Mouse (Mus musculus) frontal cortex, postnatal 14 days (tissue): ENCODE measurements at regions not wholly inside any gene's neighbourhood (a gene's known extent, or its start where the extent isn't known, plus 50 kb on each side); places are given as distances from the start of the nearest gene placed in this dataset.

Experiments used
- DNase-seq, 2 experiments: peaks; one replicate each; pipeline ENCODE4 v3.0.0; 2022; ENCODE audit warnings: low spot score in 2 of 2

GRCm38 (mm10) chrX:10984894-10985293 is 270.1 kb downstream of the Mid1ip1 start:
- no peak for DNase-seq

GRCm38 (mm10) chrX:10991871-10992210 is 277.0 kb downstream of the Mid1ip1 start:
- DNase-seq = peak in 1 of 2 experiments; percentile 10

DNA sequence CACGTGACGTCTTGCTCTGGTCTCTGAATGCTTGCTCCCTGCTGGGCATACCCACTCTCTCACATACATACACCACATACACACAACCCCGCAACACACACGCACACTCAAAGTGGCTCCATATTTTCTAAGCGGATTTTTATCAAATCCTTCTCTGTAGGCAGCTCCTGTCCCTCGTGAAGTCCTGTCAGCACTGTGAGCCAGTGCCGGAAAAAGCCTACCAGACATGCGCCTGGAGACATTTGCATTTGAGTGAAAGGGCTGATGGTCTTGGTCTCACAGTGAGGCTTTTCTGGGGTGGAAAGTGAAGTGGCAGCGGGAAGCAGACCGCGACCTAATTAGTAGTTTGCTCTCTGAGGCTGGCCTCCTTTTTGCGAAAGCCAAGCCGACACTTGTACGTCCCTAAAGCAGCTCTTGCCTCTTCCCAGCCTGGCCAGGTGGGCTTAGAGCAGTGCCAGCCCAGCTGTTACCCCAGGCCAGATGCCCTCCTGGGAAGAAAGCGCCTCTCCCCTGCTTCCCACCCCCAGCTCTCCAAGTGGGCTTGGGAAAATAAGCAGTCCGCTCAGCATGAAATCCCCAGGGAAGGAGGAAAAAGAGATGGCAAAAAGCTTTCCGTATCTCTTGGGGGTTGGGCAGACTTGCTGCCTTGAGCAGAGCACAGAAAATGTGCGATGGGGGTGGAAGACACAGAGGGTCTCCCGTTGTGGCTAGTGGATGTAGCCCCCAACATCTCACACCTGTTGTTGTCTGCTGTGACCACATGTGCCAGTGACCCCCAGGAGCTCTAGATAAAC is 277.6 kb downstream of the Mid1ip1 start:
- peak; percentile 26 to 51 for DNase-seq

DNA sequence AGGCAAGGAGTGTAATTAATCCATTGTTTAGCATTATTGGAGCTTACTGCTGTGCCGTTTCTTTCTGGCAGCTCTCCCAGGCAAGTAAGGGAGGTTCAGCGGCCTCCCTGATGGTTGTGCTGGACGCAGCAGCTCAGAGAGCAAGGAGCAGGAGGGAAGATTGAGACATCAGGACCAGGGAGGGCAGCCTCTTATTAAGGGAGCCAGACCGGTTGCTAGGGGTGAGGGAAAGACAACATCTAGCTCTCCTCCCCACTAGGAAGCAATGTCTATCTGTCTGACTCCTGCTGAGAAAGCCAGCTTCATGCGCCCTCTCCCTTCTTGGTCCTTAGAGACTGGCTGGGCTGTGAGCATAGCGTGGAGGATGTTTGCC is 278.2 kb downstream of the Mid1ip1 start:
- peak in 1 of 2 experiments; percentile 9 for DNase-seq

DNA sequence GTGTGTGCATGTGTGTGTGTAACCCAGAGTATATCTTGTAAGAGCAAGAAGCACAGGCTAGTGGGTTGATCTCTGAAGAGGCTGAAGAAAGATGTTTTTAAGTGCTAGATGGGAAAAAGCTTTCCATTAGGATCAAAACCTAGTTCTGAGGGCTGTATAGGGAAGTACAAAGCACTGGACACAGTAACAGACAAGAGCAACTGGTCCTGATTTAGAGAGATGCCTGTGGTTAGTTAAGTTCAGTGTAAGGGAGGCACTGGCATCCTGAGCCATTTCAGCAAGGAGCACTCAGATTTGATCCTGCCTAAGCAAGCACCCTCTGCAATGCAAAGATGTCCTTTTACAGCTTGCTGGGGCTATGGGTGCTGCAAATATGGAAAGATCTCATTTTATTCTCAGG is 280.1 kb downstream of the Mid1ip1 start:
- DNase-seq = no peak

- DNase-seq = no peak
These were observed 286.4 kb downstream of the Mid1ip1 start for GRCm38 (mm10) chrX:11001180-11001579.

DNA sequence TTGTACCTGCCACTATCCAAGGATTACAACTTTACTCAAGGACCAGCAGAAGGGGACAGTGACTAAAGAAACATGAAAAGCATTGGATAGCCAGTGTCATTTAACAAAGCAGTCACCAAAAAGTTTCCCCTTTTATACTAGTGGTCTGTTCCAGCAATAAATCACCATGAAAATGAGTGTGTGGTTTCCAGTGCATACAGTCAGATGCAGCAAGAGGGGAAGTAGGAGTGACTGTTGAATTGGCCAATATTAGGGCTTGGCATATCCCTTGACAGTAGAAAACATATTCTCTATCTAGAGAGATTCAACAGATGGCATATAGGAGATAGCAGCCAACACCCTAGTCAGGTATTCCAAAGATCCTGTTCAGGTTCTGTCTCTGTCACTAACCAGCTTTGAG is 259.8 kb upstream of the H2al1a start:
- no peak for DNase-seq

GRCm38 (mm10) chrX:11046769-11047168 is 252.3 kb upstream of the H2al1a start:
- DNase-seq = no peak

GRCm38 (mm10) chrX:11082171-11082570 is 216.9 kb upstream of the H2al1a start:
- no peak for DNase-seq

- no peak for DNase-seq
These were observed 216.2 kb upstream of the H2al1a start for GRCm38 (mm10) chrX:11082845-11083244.

DNA sequence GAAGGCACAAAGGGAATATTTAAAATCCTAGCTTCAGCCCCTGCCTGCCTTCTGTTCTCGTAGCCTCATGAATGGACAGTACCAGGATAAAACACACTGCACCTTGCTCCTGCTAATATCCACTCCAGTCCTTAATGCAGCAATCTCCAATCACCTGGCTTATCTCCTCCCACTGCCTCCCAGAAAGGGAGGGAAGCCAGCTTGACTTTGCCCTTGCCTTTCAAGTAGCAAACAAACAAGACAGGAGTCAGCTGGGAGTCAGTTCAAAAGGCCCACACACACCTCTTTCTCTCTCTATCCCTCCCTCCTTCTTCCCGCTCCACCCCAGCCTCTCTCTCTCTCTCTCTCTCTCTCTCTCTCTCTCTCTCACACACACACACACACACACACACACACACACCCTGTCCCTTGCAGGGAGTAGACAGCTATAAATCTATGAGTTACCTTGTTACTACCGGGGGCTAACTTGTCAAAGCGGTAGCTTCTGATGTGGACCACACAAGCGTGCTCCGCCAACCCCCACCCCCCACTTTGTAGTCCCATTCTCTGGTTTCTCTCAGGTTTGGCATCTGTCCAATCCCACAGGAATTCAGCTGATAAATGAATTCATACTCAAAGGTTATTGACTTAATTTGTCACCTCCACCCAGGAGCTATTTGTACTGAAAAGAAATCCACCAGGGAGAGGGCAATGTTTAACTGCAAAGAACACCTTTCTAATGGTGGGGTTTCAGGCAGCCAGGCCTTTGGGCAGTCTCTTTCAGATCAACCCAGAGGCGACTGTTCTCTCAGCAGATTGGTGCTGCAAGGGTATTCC is 212.6 kb upstream of the H2al1a start:
- DNase-seq = no peak

DNA sequence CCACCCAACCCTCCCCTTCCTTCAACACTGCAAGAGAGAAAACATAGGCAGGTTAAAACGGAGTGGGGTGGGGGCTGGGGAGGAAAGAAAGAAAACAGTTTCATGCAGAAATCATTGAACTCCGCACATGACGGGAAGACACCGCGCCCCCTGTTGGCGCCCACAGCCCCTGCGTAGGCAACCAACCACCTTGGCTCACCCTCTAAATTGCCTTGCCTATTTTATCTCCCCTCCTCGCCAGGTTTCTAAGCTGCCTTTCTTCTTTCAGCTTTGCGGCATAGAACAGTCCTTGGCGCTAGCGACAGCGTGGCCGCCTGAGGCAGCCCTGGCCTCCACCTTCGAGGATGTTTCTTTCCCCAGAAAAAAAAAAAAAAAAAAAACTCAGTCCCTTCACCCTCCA is 211.1 kb upstream of the H2al1a start:
- DNase-seq = peak in 1 of 2 experiments; percentile 38

DNA sequence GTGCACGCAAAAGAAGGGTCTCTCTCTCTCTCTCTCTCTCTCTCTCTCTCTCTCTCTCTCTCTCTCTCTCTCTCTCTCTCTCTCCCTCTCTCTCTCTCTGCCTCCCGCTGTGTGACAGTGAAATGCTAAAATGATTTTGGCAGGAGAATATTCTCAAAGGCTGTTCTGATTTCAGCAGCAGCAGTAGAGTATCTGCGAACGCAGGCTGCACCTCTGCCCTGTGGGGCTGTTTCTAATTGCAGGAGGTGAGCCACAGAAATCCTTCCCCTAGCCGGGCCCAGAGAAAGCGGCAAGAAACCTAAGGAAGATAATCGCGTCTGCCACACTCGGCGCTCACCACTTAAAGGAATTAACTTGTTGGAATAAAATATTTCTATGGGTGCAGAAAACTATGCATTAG is 210.6 kb upstream of the H2al1a start:
- DNase-seq = no peak

- DNase-seq = no peak
These were observed 208.6 kb upstream of the H2al1a start for GRCm38 (mm10) chrX:11090432-11090831.

DNA sequence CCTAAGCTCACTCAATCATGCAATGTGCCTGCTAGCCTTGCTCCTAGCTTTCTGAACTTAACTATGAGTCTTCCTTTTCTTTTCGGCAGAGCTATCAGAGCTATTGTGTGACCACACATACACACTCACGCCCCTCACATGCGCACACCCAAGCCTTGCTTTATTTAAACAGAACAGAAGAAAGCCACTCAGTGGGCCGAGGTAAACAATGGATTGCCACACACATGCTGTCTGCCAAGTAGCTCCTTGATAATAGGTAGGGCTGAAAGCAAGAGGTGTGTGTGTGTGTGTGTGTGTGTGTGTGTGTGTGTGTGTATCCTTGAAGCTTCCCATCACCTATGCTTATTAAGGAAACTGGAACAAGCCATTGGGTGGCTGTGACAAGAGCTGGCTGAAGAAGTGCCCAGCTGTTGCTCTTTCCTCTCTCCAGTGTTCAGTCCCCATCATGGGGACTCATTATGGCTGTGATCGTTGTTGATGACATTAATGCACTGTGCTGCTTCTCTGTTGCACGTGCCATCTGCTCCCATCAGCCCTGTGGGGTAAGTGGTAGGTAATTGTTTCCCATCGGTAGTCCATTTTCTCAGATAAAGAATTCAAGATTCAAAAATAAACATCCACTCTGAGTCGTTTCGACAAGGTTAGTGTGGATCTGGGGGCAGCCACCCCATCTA is 201.3 kb upstream of the H2al1a start:
- DNase-seq = no peak

DNA sequence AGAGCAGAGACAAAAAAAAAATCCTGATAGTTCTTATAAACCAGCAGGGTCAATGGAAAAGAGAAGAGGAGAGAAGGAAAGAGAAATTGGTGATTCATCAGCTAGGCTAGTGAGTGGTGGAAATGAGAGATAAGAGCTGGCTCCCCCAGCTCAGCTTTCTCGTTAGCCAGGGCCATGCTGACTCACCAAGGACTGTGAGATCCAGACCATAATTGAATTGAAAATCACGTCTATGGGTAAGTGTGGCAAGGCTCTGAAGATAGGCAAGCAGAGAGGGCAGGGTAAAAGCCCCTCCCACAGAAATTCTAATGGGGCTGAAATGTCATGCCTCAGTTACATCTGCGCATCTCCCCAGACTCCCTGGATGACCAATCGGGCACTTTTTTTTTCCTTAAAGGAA is 200.7 kb upstream of the H2al1a start:
- no peak for DNase-seq

GRCm38 (mm10) chrX:11099146-11100087 is 199.6 kb upstream of the H2al1a start:
- peak; percentile 20 to 25 for DNase-seq

- DNase-seq = no peak
These were observed 198.1 kb upstream of the H2al1a start for GRCm38 (mm10) chrX:11100935-11101334.

DNA sequence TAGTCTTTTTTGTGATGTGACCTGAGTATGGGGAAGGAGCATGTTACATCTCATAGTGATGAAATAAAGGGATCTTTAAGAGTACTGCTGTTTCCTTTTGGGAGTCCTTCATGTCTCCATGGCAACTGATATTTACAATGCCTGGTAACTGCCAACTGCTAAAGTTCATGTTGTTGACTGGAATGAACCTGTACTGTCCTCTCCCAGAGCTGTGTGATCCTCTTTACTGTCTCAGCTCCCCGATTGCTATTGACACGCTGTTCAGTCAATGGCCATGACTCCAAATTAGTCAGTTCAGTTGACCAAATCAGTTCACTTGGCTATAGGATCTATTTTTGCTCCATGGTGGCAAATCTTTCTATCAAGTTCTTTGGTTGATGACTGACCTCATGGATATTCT is 167.8 kb upstream of the H2al1a start:
- DNase-seq = no peak

DNA sequence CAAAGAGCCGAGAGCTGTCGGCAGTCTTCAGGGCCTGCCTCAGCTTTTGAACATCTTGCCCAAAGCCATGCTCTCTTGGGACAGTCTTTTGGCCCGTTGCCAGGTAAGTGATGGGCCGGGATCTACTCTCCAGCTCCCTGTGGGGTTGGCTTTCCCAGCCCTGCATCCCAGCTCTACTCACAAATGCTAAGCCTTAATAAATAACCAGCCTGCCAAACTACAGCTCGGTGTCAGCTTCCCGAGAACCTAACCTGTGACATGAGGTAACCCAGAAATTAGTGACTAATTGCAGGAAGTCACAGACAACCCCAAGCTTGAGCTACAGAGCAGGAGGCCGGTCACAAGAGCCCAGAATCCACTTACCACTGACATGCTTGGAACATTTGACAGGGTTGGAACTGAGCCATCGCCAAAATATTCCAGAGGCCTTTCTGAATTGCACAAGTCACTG is 159.1 kb upstream of the H2al1a start:
- DNase-seq = no peak

DNA sequence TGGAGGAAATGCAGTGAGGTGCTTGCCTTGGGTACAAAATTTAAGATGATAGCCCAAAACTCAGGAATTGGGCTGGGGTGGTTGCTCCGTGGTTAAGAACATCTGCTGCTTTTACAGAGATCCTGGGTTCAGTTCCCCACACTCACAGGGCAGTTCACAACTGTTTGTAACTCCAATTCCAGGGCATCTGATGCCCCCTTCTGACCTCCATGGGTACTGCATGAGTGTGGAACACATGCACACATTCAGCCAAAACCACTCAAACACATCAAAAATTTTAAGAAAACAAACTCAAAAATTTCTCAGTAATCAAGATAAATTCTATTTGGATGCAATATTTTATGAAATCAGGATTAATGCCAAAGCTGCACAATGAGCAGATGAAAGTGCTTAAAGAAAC is 157.8 kb upstream of the H2al1a start:
- DNase-seq = no peak
